Mouse (Mus musculus) neural tube, embryonic 15.5 days (tissue): ENCODE data around the gene Yipf3. TPM values are rescaled to one million over a fixed set of nuclear protein-coding genes. Genes with fewer than 3 reads are reported as not detected.
A peak's percentile ranks its signal among the peaks of the same experiment; 100 is the strongest.

ENCODE experiments used
- ATAC-seq: fragments of 200-750 bp; cut with Nextera tagmentation; 2 replicates; pipeline ENCODE4 v1.8.0; 2017; ENCODE audit warnings: mild to moderate bottlenecking, moderate TSS enrichment, moderate library complexity; ENCODE audit not compliant: low FRiP score
- H3K27ac ChIP-seq: fragments of 300-500 bp; sonication (generic); replicated peaks from 2 replicates; pipeline ENCODE4 v1.5.1; 2015; ENCODE audit warnings: mild to moderate bottlenecking, inconsistent platforms
- H3K27me3 ChIP-seq: fragments of 300-500 bp; sonication (generic); replicated peaks from 2 replicates; pipeline ENCODE4 v1.6.1; 2015; ENCODE audit warnings: inconsistent platforms
- H3K36me3 ChIP-seq: fragments of 300-500 bp; sonication (generic); 2 replicates; pipeline ENCODE4 v1.6.1; 2015; ENCODE audit warnings: inconsistent platforms
- H3K4me1 ChIP-seq: fragments of 300-500 bp; sonication (generic); 2 replicates; pipeline ENCODE4 v1.6.1; 2015; ENCODE audit warnings: inconsistent platforms
- H3K4me2 ChIP-seq: fragments of 300-500 bp; sonication (generic); 2 replicates; pipeline ENCODE4 v1.6.1; 2015; ENCODE audit warnings: inconsistent platforms, mild to moderate bottlenecking, moderate library complexity
- H3K4me3 ChIP-seq: fragments of 300-500 bp; sonication (generic); replicated peaks from 2 replicates; pipeline ENCODE4 v1.5.1; 2015; ENCODE audit warnings: mild to moderate bottlenecking, inconsistent platforms
- H3K9ac ChIP-seq: fragments of 300-500 bp; sonication (generic); replicated peaks from 2 replicates; pipeline ENCODE4 v1.6.1; 2015; ENCODE audit warnings: mild to moderate bottlenecking, inconsistent platforms
- H3K9me3 ChIP-seq: fragments of 300-500 bp; sonication (generic); replicated peaks from 2 replicates; pipeline ENCODE4 v1.6.1; 2016; ENCODE audit warnings: inconsistent platforms
- WGBS: fragments of 180-500 bp; shearing (Covaris S2); methylation state at CpG from one replicate; pipeline ENCODE4 v1.1.7; 2015; ENCODE audit warnings: mixed read lengths; 5-methylcytosine and 5-hydroxymethylcytosine counted together
- microRNA counts: library from miRNA; unstranded; fragments of <30 nt; microRNA quantifications from one replicate; lab custom pipeline; 2016
- microRNA-seq: library from miRNA; unstranded; fragments of <30 nt; microRNA quantifications from one replicate; pipeline ENCODE4, GENCODE M21; 2017
- polyA plus RNA-seq: library from polyadenylated mRNA; unstranded; fragments of >200 nt; fragmentation: Nextera tagmentation; extraction: Ambion mirVana; gene quantifications from 2 replicates; pipeline ENCODE4 v1.2.1, GENCODE M21; 2015

Yipf3 gene
- polyA plus RNA-seq, 1 experiment from 2014 or later = 87.8 TPM

DNA sequence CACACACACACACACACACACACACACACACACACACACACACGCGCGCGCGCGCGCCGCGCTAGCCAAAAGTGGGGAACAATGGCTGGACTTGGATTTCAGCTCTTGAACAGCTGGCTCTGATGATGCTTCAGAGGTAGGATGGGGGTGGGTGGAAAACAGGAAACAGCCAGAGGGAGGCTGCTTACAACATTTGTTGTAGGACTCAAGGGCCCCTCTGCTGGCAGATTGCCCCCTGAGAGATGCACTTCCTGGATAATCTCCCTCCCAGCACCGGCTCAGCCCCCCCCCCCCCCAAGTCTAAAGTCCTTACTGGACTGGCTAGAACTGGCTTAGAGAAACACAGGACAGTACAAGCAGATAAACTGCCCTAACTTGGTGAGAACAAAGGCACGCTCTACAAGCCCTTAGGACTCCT, 39.8 kb downstream of the Yipf3 start:
- Histone ChIP-seq H3K9me3 (no peaks in the 10 kb centered on the region), H3K27me3 (peaks cover 8% of the 10 kb centered on the region; the same call in 1 of the 2 replicates), H3K4me3 (no peak overlapping the region), H3K4me1 (peaks cover 6% of the 10 kb centered on the region), H3K36me3 (no peaks in the 10 kb centered on the region), H3K27ac (no peak overlapping the region), H3K9ac (no peak overlapping the region; the same call in 1 of the 2 replicates), H3K4me2 (no peak overlapping the region)
- ATAC-seq = no peak
- 77% methylated on average over 11 of the region's 11 CpGs for WGBS

DNA sequence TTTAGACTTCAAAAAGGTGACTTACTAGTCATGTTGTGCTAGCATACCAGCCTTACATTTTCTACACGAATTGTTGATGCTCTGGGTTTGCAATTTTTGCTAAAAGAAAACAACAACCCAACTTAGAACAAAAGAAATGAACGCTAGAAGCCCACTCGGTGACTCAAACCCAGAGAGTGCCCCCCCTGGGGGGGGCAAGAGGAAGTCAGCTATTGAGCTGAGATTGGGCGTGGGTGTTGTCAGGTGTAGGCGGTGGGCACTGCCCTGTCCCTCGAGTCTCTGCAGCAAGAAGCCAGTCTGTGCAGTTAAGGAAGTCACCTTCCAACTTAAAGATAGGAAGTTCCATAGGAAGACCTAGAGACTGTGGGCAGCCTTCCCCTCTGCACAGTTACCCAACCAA, 48.7 kb downstream of the Yipf3 start:
- peaks cover 39% of the 10 kb centered on the region for H3K27me3 ChIP-seq
- H3K4me3 ChIP-seq = peak overlapping the region; percentile 80
- H3K36me3 ChIP-seq = peaks cover 7% of the 10 kb centered on the region; the same call in 1 of the 2 replicates
- peak overlapping the region; percentile 92 for H3K4me2 ChIP-seq
- no peaks in the 10 kb centered on the region for H3K9me3 ChIP-seq
- H3K27ac ChIP-seq = peak overlapping the region; percentile 89
- 53% methylated on average over 6 of the region's 6 CpGs for WGBS
- ATAC-seq = no peak
- H3K4me1 ChIP-seq = peaks cover 16% of the 10 kb centered on the region
- no peak overlapping the region for H3K9ac ChIP-seq

DNA sequence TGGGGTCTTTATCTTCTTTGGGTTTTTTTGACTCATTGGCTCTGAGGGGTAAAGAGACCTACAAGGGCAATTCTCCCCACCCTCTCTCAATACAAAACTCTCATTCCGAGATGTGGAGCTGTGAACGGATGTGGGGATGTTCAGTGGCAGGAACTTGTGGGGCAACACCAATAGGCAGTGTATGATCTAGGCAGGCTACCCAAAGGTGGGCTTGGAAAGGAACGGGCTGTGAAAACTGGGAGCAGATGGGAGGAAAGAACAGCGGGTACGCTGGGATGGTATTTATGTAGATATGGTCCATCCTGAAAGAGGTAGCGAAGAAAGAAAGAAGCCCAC, 49.1 kb downstream of the Yipf3 start:
- ATAC-seq = no peak
- Histone ChIP-seq H3K4me1 (peaks cover 16% of the 10 kb centered on the region), H3K27me3 (peaks cover 37% of the 10 kb centered on the region), H3K9me3 (no peaks in the 10 kb centered on the region), H3K27ac (peak overlapping the region; percentile 89), H3K4me2 (peak overlapping the region; percentile 92), H3K4me3 (peak overlapping the region; percentile 80), H3K36me3 (peaks cover 11% of the 10 kb centered on the region; the same call in 1 of the 2 replicates), H3K9ac (peak overlapping the region; percentile 83)
- WGBS = 6% methylated on average over 6 of the region's 6 CpGs

DNA sequence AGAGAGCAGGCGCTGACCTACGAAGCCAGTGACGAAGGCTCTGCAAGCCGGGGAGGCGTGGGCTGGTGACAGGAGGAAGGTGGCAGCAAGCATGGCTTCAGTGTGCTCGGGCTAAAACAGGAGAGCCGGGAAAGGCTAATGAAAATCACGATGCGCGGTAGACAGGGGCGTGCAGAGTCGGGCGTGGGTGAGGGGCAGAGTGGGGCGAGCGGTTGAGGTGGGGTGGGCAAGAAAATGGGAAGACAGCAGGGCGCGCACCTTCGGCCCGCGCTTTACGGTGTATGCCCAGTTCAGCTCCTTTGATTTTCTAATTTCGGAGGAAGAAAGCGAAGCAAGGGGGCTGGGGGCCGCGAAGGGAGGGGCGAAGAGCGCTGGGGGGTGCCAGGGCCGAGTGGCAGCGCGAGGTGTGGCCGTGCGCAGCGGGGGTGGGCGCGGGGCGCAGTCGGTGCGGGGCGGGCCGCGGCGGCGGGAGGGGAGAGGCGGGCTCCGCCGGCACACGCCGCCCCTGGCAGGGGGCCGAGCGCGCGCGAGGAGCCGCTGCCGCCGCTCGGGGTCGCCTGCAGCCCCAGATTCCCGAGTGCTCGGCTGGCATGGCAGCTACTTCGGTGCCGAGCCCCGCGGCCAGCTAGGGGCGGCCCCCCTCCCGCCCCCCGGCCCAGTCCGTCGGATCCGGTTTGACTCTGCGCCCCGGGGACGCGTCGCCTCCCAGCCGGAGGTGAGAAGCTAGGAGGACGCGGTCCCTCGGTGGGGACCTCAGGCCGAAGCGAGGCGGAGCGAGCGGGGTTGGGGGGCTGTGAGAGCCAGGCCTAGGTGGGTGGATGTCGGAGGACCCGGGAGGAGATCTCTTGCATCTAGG, 49.7 kb downstream of the Yipf3 start, which contains the start of gene Dlk2:
Gene Dlk2, plus strand, starts transcription at position 58 of the 856 bp plus-strand sequence.
- Histone ChIP-seq H3K4me3 (peak within 1 kb of the TSS; percentile 80), H3K4me1 (peaks cover 16% of the 10 kb centered on the region), H3K9ac (peak within 1 kb of the TSS; percentile 83), H3K36me3 (peaks cover 17% of the 10 kb centered on the region; the same call in 1 of the 2 replicates), H3K27ac (peak within 1 kb of the TSS; percentile 89), H3K27me3 (peaks cover 31% of the 10 kb centered on the region), H3K4me2 (peak within 1 kb of the TSS; percentile 92), H3K9me3 (no peaks in the 10 kb centered on the region)
- WGBS = under 1% methylated on average over 66 of the region's 86 CpGs
- ATAC-seq = peak; percentile 71

DNA sequence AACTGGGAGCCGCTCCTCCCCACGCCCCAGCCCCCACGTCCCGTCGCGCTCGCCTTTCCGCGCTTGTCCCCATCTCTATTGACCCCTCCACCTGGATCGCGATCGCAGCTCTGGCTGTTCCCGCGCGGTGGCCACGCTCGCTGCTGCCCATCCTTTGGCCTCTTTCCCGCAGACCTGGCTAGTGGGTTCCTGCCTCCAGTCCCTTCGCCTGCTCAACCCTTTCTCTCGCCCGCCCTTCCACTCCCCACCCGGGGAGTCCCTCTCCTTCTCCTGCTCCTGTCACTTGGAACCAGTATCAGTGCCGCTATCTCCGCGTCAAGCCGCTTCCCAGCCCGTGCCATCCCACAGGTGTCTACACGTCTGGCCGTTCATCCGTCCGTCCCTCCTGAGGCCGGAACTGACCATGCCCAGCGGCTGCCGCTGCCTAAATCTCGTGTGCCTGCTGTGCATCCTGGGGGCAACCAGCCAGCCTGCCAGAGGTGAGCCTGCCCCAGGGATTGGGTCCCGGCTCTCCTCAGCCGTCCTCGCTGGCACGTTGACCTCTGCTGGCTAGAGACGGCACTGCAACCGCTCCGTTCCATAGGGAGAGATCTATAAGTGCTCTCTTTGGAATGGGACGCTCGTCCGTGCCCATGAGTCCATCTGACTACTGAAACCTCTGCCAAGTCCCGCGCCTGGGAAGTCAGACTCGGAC, 50.5 kb downstream of the Yipf3 start:
- peaks cover 25% of the 10 kb centered on the region for H3K27me3 ChIP-seq
- ATAC-seq = peak; percentile 72
- peak overlapping the region; percentile 80 for H3K4me3 ChIP-seq
- H3K9ac ChIP-seq = peak overlapping the region; percentile 83
- no peaks in the 10 kb centered on the region for H3K9me3 ChIP-seq
- H3K36me3 ChIP-seq = peaks cover 24% of the 10 kb centered on the region
- H3K4me2 ChIP-seq = peak overlapping the region; percentile 92
- H3K4me1 ChIP-seq = peaks cover 16% of the 10 kb centered on the region
- under 1% methylated on average over 46 of the region's 48 CpGs for WGBS
- peak overlapping the region; percentile 89 for H3K27ac ChIP-seq

DNA sequence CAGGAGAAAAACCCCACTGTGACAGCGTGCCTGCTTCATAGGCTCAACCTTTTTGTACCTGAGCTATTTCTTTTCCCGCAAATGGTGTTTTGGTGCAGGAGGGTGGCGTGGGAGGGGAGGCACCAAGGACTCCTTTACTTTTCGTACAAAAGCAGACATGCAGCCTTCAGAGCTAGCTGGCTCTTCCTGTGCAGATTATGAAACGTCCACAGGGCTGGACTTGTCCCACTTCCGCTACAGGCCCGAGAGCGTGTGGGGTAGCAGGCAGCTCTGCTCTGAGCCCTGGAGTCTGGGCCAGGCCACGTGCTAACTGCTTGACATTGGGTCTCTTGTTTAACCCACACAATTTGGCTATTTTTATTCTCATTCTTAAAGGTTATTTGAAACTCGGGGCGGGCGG, 54.0 kb downstream of the Yipf3 start:
- Histone ChIP-seq H3K4me2 (no peak overlapping the region), H3K27me3 (peaks cover 3% of the 10 kb centered on the region; the same call in 1 of the 2 replicates), H3K9me3 (no peaks in the 10 kb centered on the region), H3K9ac (no peak overlapping the region), H3K4me3 (no peak overlapping the region), H3K27ac (no peak overlapping the region), H3K36me3 (peaks cover 37% of the 10 kb centered on the region), H3K4me1 (peaks cover 16% of the 10 kb centered on the region)
- ATAC-seq = no peak
- 84% methylated on average over 12 of the region's 12 CpGs for WGBS

MicroRNAs encoded within 50 kb of the gene (microRNA counts, 519-probe panel; counts per million panel counts)
- not detected for microRNA mmu-miR-693-3p (lab: Ali Mortazavi, UCI)
- microRNA mmu-miR-693-5p (lab: Ali Mortazavi, UCI) = not detected

Small RNA genes lying within 50 kb of the gene (microRNA-seq; reads per million reads assigned to microRNA genes)
- gene Mir693 = not detected

Other genes starting within 250 kb of the Yipf3 start
- gene Vegfa, start 215.7 kb upstream of the Yipf3 start, polyA plus RNA-seq = 4.1 and 4.8 TPM in 2 replicates
- 150 and 154 TPM in 2 replicates for gene Mrps18a, start 137.1 kb upstream of the Yipf3 start, polyA plus RNA-seq
- gene Rsph9, start 103.9 kb upstream of the Yipf3 start, polyA plus RNA-seq = 37.9 and 39.3 TPM in 2 replicates
- 21.7 and 24.6 TPM in 2 replicates for gene Mad2l1bp, start 94.5 kb upstream of the Yipf3 start, polyA plus RNA-seq
- 41.3 and 43.5 TPM in 2 replicates for gene Gtpbp2, start 87.0 kb upstream of the Yipf3 start, polyA plus RNA-seq
- 7.9 and 8.8 TPM in 2 replicates for gene Polh, start 45.4 kb upstream of the Yipf3 start, polyA plus RNA-seq
- gene Xpo5, start 45.3 kb upstream of the Yipf3 start, polyA plus RNA-seq = 29.9 and 31.0 TPM in 2 replicates
- gene Polr1c, start within 50 bp of the Yipf3 start, polyA plus RNA-seq = 73.7 and 76.4 TPM in 2 replicates
- 13.1 and 15.0 TPM in 2 replicates for gene Lrrc73, start 5.5 kb downstream of the Yipf3 start, polyA plus RNA-seq
- gene Tjap1, start 34.9 kb downstream of the Yipf3 start, polyA plus RNA-seq = 28.6 and 32.6 TPM in 2 replicates
- gene Dlk2, start 49.3 kb downstream of the Yipf3 start, polyA plus RNA-seq = 24.7 and 27.4 TPM in 2 replicates
- gene Abcc10, start 80.3 kb downstream of the Yipf3 start, polyA plus RNA-seq = 9.3 TPM in 2 replicates
- gene Zfp318, start 135.7 kb downstream of the Yipf3 start, polyA plus RNA-seq = 19.0 and 19.9 TPM in 2 replicates
- 2.7 and 43.4 TPM in 2 replicates for gene Crip3, start 180.8 kb downstream of the Yipf3 start, polyA plus RNA-seq
- 1.3 TPM in 1 of 2 replicates, not detected in the other for gene Slc22a7, start 190.4 kb downstream of the Yipf3 start, polyA plus RNA-seq
- 5.5 and 7.8 TPM in 2 replicates for gene Ttbk1, start 239.6 kb downstream of the Yipf3 start, polyA plus RNA-seq
- 13.6 and 22.7 TPM in 2 replicates for gene Dnph1, start 248.6 kb downstream of the Yipf3 start, polyA plus RNA-seq